Mouse (Mus musculus): ENCODE results near the gene Dpt. TPM values are rescaled to one million over a fixed set of nuclear protein-coding genes. Genes with fewer than 3 reads are reported as not detected.

Gene Dpt
- 18.6 and 21.2 TPM in 2 replicates for polyA plus RNA-seq (2014; fragmentation: Nextera tagmentation; extraction: Ambion mirVana)

DNA sequence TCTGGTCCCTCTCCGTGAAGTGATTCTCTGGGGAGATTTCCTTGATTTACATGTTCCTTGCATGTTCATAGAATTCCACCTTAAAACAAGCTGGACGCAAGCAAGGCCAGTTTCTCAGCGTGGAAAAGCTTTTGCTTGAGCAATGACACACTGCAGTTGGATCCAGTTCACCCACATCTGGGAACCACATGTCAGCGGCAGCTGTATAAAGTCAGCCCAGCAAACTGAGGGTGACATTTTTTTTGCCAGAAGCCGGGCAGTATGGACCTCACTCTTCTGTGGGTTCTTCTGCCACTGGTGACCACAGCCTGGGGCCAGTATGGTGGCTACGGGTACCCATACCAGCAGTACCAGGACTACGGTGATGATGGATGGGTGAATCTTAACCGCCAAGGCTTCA, at the start of gene Dpt:
Gene Dpt, plus strand, starts transcription at position 174 of the 400 bp plus-strand sequence.
- Histone ChIP-seq H3K4me3 (ENCODE audit: control insufficient read depth in 1 of 2, insufficient read depth in 1 of 2, low read depth in 1 of 2, low read length in 2 of 2) (peak within 1 kb of the TSS; percentile 6 to 11; a peak in 3 of 4 replicates), H3K4me2 (ENCODE audit: low read length) (peak within 1 kb of the TSS; percentile 34), H3K27ac (replicated peaks in 1 of 2; ENCODE audit: control insufficient read depth in 1 of 2, insufficient read depth in 1 of 2, low read depth in 2 of 2, low read length in 2 of 2) (peak within 1 kb of the TSS; percentile 39 to 42; a peak in 3 of 4 replicates), H3K36me3 (ENCODE audit: control insufficient read depth, insufficient read depth, low read length) (no peaks in the 10 kb centered on the region), H3K27me3 (ENCODE audit: control insufficient read depth, insufficient read depth, low read length) (no peaks in the 10 kb centered on the region), H3K9me3 (ENCODE audit: control insufficient read depth, low read length) (no peaks in the 10 kb centered on the region), H3K9ac (ENCODE audit: low read length) (no peak within 1 kb of the TSS), H3K4me1 (ENCODE audit: control insufficient read depth in 2 of 2, insufficient read depth in 2 of 2, low read length in 2 of 2) (peaks cover 6 to 8% of the 10 kb centered on the region in 2 experiments; a peak in 3 of 4 replicates)
- 80% methylated on average over 8 of the region's 8 CpGs for WGBS
- ATAC-seq (ENCODE audit: insufficient number of reproducible peaks, insufficient read depth, low FRiP score, low read depth): no peak

DNA sequence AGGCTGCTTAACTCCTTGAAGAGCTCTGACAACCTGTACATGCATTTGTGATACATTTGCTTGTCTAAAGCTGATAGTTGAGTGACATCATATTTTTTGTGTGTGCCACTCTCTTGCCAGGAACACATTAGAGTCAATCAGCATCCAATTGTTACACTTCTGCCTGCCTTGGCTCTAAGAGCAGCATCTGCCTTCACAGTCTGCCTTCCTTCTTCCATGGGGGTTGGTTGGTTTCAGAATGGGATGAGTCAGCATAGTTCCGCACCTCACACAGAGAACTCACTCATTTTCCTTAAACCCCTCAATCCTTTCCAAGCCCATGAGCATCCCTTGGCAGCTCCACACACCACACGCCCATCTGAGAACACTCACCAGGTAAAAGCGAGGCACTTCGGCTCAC, 42.7 kb upstream of the Dpt start:
- no peaks in the 10 kb centered on the region for H3K4me1 ChIP-seq (ENCODE audit: control insufficient read depth in 2 of 2, insufficient read depth in 2 of 2, low read length in 2 of 2)
- H3K27ac ChIP-seq (replicated peaks in 1 of 2; ENCODE audit: control insufficient read depth in 1 of 2, insufficient read depth in 1 of 2, low read depth in 2 of 2, low read length in 2 of 2): no peak overlapping the region
- H3K9ac ChIP-seq (ENCODE audit: low read length): no peak overlapping the region
- WGBS: 86% methylated on average over 4 of the region's 4 CpGs
- no peak overlapping the region for H3K4me2 ChIP-seq (ENCODE audit: low read length)
- H3K4me3 ChIP-seq (ENCODE audit: control insufficient read depth in 1 of 2, insufficient read depth in 1 of 2, low read depth in 1 of 2, low read length in 2 of 2): no peak overlapping the region
- H3K9me3 ChIP-seq (ENCODE audit: control insufficient read depth, low read length): no peaks in the 10 kb centered on the region
- no peaks in the 10 kb centered on the region for H3K36me3 ChIP-seq (ENCODE audit: control insufficient read depth, insufficient read depth, low read length)
- H3K27me3 ChIP-seq (ENCODE audit: control insufficient read depth, insufficient read depth, low read length): no peaks in the 10 kb centered on the region
- no peak for ATAC-seq (ENCODE audit: insufficient number of reproducible peaks, insufficient read depth, low FRiP score, low read depth)

DNA sequence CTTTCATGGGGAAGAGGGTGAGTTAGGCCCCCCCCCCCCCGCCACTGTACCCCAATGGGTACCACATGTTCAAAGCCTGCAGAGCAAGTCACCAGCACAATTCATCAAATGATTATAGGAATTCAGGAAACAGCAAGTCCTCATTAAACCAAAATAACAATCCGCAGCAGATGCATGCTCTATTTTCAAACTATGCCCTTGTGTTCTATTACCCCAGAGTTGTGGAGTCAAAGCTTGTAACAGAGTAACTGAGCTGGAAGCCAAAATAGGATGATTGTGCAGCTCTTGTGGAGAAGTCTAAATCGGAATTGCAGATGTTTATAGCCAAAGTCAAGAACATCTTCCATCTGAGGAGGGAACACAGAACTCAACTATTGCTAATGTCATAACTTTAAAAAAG, 40.8 kb upstream of the Dpt start:
- H3K9ac ChIP-seq (ENCODE audit: low read length): no peak overlapping the region
- no peak overlapping the region for H3K27ac ChIP-seq (replicated peaks in 1 of 2; ENCODE audit: control insufficient read depth in 1 of 2, insufficient read depth in 1 of 2, low read depth in 2 of 2, low read length in 2 of 2)
- no peak for ATAC-seq (ENCODE audit: insufficient number of reproducible peaks, insufficient read depth, low FRiP score, low read depth)
- no peak overlapping the region for H3K4me3 ChIP-seq (ENCODE audit: control insufficient read depth in 1 of 2, insufficient read depth in 1 of 2, low read depth in 1 of 2, low read length in 2 of 2)
- H3K36me3 ChIP-seq (ENCODE audit: control insufficient read depth, insufficient read depth, low read length): no peaks in the 10 kb centered on the region
- H3K4me1 ChIP-seq (ENCODE audit: control insufficient read depth in 2 of 2, insufficient read depth in 2 of 2, low read length in 2 of 2): no peaks in the 10 kb centered on the region; a peak in 1 of 4 replicates
- WGBS: 84% methylated on average over 3 of the region's 3 CpGs
- no peaks in the 10 kb centered on the region for H3K9me3 ChIP-seq (ENCODE audit: control insufficient read depth, low read length)
- no peak overlapping the region for H3K4me2 ChIP-seq (ENCODE audit: low read length)
- H3K27me3 ChIP-seq (ENCODE audit: control insufficient read depth, insufficient read depth, low read length): no peaks in the 10 kb centered on the region

DNA sequence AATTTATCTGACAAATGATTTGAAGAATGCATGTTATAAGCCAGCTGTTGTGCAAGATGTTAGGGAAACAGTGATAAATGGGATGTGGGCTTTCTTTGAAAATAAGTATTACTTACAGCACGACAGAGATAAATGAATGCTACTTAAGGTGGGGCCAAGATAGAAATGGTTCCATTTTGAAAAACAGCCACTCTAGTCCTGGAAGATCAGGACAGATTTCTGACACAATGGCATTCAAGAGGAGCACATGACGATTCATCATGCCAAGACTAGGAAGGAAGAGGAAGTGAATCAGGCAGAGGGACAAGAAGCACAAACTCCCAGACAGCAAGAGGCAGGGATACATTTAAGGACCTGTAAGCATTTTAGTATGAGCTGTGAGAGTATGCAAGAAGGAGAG, 39.5 kb upstream of the Dpt start:
- H3K27ac ChIP-seq (replicated peaks in 1 of 2; ENCODE audit: control insufficient read depth in 1 of 2, insufficient read depth in 1 of 2, low read depth in 2 of 2, low read length in 2 of 2): no peak overlapping the region
- H3K9me3 ChIP-seq (ENCODE audit: control insufficient read depth, low read length): no peaks in the 10 kb centered on the region
- H3K4me1 ChIP-seq (ENCODE audit: control insufficient read depth in 2 of 2, insufficient read depth in 2 of 2, low read length in 2 of 2): no peaks in the 10 kb centered on the region; a peak in 1 of 4 replicates
- no peak overlapping the region for H3K4me2 ChIP-seq (ENCODE audit: low read length)
- ATAC-seq (ENCODE audit: insufficient number of reproducible peaks, insufficient read depth, low FRiP score, low read depth): no peak
- no peaks in the 10 kb centered on the region for H3K27me3 ChIP-seq (ENCODE audit: control insufficient read depth, insufficient read depth, low read length)
- WGBS: 54% methylated on average over 2 of the region's 2 CpGs
- H3K36me3 ChIP-seq (ENCODE audit: control insufficient read depth, insufficient read depth, low read length): no peaks in the 10 kb centered on the region
- no peak overlapping the region for H3K9ac ChIP-seq (ENCODE audit: low read length)
- no peak overlapping the region for H3K4me3 ChIP-seq (ENCODE audit: control insufficient read depth in 1 of 2, insufficient read depth in 1 of 2, low read depth in 1 of 2, low read length in 2 of 2)

- no peak for ATAC-seq (ENCODE audit: insufficient number of reproducible peaks, insufficient read depth, low FRiP score, low read depth)
- H3K4me1 ChIP-seq (ENCODE audit: control insufficient read depth in 2 of 2, insufficient read depth in 2 of 2, low read length in 2 of 2): no peaks in the 10 kb centered on the region; a peak in 1 of 4 replicates
- H3K9me3 ChIP-seq (ENCODE audit: control insufficient read depth, low read length): no peaks in the 10 kb centered on the region
- no peak overlapping the region for H3K9ac ChIP-seq (ENCODE audit: low read length)
- H3K27ac ChIP-seq (replicated peaks in 1 of 2; ENCODE audit: control insufficient read depth in 1 of 2, insufficient read depth in 1 of 2, low read depth in 2 of 2, low read length in 2 of 2): no peak overlapping the region
- H3K27me3 ChIP-seq (ENCODE audit: control insufficient read depth, insufficient read depth, low read length): no peaks in the 10 kb centered on the region
- no peaks in the 10 kb centered on the region for H3K36me3 ChIP-seq (ENCODE audit: control insufficient read depth, insufficient read depth, low read length)
- no peak overlapping the region for H3K4me2 ChIP-seq (ENCODE audit: low read length)
- no peak overlapping the region for H3K4me3 ChIP-seq (ENCODE audit: control insufficient read depth in 1 of 2, insufficient read depth in 1 of 2, low read depth in 1 of 2, low read length in 2 of 2)
- WGBS: 61% methylated on average over 2 of the region's 2 CpGs
Measured at GRCm38 (mm10) chr1:164758401-164758800, 38.0 kb upstream of the Dpt start.

DNA sequence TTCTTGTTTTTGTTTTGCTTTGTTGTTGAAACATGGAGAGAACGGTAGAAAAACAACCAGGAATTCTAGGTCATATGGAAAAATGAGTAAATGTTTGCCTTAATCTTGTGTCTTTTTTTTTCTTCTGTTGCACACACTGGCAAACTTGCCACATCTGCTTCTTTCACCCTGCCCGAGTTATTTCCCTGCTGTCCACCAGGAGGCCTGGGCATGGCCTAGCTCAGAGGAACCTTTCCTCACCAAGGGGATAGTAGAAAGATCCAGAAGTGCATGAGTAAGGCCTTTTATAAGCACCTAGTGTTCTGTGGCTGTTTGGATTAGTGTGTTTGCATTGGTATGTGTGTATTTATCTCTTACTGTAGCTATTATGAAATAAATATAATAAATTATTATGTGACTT, 34.2 kb upstream of the Dpt start:
- Histone ChIP-seq H3K9ac (ENCODE audit: low read length) (no peak overlapping the region), H3K27me3 (ENCODE audit: control insufficient read depth, insufficient read depth, low read length) (no peaks in the 10 kb centered on the region), H3K4me3 (ENCODE audit: control insufficient read depth in 1 of 2, insufficient read depth in 1 of 2, low read depth in 1 of 2, low read length in 2 of 2) (no peak overlapping the region), H3K36me3 (ENCODE audit: control insufficient read depth, insufficient read depth, low read length) (no peaks in the 10 kb centered on the region), H3K4me2 (ENCODE audit: low read length) (no peak overlapping the region), H3K4me1 (ENCODE audit: control insufficient read depth in 2 of 2, insufficient read depth in 2 of 2, low read length in 2 of 2) (no peaks in the 10 kb centered on the region; a peak in 1 of 4 replicates), H3K27ac (replicated peaks in 1 of 2; ENCODE audit: control insufficient read depth in 1 of 2, insufficient read depth in 1 of 2, low read depth in 2 of 2, low read length in 2 of 2) (no peak overlapping the region), H3K9me3 (ENCODE audit: control insufficient read depth, low read length) (no peaks in the 10 kb centered on the region)
- no peak for ATAC-seq (ENCODE audit: insufficient number of reproducible peaks, insufficient read depth, low FRiP score, low read depth)
- 51% methylated on average over 2 of the region's 2 CpGs for WGBS

- Histone ChIP-seq H3K4me2 (ENCODE audit: low read length) (no peak overlapping the region), H3K27ac (replicated peaks in 1 of 2; ENCODE audit: control insufficient read depth in 1 of 2, insufficient read depth in 1 of 2, low read depth in 2 of 2, low read length in 2 of 2) (no peak overlapping the region), H3K4me1 (ENCODE audit: control insufficient read depth in 2 of 2, insufficient read depth in 2 of 2, low read length in 2 of 2) (peaks cover 0 to 4% of the 10 kb centered on the region in 2 experiments; a peak in 1 of 4 replicates), H3K9me3 (ENCODE audit: control insufficient read depth, low read length) (no peaks in the 10 kb centered on the region), H3K27me3 (ENCODE audit: control insufficient read depth, insufficient read depth, low read length) (no peaks in the 10 kb centered on the region), H3K36me3 (ENCODE audit: control insufficient read depth, insufficient read depth, low read length) (no peaks in the 10 kb centered on the region), H3K9ac (ENCODE audit: low read length) (no peak overlapping the region), H3K4me3 (ENCODE audit: control insufficient read depth in 1 of 2, insufficient read depth in 1 of 2, low read depth in 1 of 2, low read length in 2 of 2) (no peak overlapping the region)
- no peak for ATAC-seq (ENCODE audit: insufficient number of reproducible peaks, insufficient read depth, low FRiP score, low read depth)
- WGBS: 70% methylated on average over 3 of the region's 3 CpGs
Measured at GRCm38 (mm10) chr1:164766646-164767045, 29.8 kb upstream of the Dpt start.

GRCm38 (mm10) chr1:164770611-164771010, 25.8 kb upstream of the Dpt start:
- Histone ChIP-seq H3K4me1 (ENCODE audit: control insufficient read depth in 2 of 2, insufficient read depth in 2 of 2, low read length in 2 of 2) (peaks cover 0 to 4% of the 10 kb centered on the region in 2 experiments; a peak in 1 of 4 replicates), H3K36me3 (ENCODE audit: control insufficient read depth, insufficient read depth, low read length) (no peaks in the 10 kb centered on the region), H3K27me3 (ENCODE audit: control insufficient read depth, insufficient read depth, low read length) (no peaks in the 10 kb centered on the region), H3K4me3 (ENCODE audit: control insufficient read depth in 1 of 2, insufficient read depth in 1 of 2, low read depth in 1 of 2, low read length in 2 of 2) (no peak overlapping the region), H3K4me2 (ENCODE audit: low read length) (no peak overlapping the region), H3K27ac (replicated peaks in 1 of 2; ENCODE audit: control insufficient read depth in 1 of 2, insufficient read depth in 1 of 2, low read depth in 2 of 2, low read length in 2 of 2) (peak overlapping the region; percentile 1 to 47; a peak in 3 of 4 replicates), H3K9ac (ENCODE audit: low read length) (no peak overlapping the region), H3K9me3 (ENCODE audit: control insufficient read depth, low read length) (peaks cover 10% of the 10 kb centered on the region)
- WGBS: 16% methylated on average over 7 of the region's 7 CpGs
- peak; percentile 75 for ATAC-seq (ENCODE audit: insufficient number of reproducible peaks, insufficient read depth, low FRiP score, low read depth)
